Mouse (Mus musculus) kidney, postnatal 14 days (tissue): ENCODE measurements around the gene Ager.

ENCODE experiments used
- DNase-seq: peaks from one replicate; pipeline ENCODE4 v3.0.0; 2022; ENCODE audit warnings: mixed read lengths

The Ager gene

DNA sequence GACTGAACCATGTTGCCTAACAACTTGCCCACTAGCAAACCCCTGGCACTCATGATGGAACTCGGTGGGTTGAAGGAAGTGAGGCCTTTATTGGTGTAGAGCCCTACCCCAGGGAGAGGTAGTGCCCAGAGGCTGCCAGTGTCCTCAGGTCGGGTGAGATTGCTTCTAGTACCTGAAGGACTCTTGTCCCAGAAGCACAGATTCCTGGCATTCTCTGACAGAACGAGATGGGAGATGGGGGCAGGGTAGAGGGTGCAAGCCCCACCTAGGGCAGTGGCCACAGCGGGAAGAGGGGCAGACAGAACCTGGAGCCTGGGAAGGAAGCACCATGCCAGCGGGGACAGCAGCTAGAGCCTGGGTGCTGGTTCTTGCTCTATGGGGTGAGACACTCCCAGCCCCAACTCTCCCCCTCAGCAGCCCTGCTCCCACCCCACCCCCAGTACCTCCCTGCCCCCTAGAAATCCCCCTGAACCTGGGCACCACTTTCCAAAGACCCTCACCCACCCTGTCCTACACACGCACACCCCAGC is at the start of gene Ager:
TSS of gene Ager (plus strand) at position 297 of the 530 bp plus-strand sequence.
- DNase-seq: no peak

DNA sequence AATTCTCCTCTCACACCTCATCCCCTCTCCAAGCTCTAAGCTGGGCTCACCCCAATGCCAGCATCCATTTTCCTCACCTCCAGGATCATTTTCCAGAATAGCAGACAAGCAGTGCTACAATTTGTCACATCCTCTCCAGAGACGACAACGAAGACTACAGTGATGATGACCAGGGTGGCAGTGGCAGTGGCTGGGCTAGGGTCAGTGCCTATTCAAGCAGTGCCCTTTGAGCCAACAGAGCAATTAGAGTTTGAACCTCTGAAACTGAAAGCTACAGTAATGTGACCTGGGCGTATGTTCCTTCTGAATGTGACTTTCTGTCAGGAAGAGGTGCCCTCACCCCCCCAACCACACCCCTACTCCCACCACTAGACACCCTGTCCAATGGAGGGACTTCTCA is 48.5 kb upstream of the Ager start:
- no peak for DNase-seq

DNA sequence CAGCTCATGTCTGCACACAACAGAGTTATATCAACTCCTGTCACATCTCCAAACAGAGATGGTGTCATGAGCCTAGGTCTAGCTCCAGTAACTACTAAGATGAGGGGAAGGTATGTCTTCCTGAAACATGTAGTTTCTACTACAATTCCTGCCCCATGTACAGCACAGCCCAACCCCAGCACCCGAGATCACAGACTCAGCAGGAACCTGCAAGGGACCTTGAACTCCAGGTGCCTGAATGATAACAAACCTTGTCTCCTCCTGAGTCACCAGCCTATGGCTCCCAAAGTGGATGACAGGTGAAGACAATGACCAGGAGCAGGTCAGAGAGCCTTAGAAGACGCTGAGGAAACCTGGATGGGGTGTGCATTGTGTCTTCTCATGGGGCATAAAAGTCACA is 47.8 kb upstream of the Ager start:
- DNase-seq: no peak

DNA sequence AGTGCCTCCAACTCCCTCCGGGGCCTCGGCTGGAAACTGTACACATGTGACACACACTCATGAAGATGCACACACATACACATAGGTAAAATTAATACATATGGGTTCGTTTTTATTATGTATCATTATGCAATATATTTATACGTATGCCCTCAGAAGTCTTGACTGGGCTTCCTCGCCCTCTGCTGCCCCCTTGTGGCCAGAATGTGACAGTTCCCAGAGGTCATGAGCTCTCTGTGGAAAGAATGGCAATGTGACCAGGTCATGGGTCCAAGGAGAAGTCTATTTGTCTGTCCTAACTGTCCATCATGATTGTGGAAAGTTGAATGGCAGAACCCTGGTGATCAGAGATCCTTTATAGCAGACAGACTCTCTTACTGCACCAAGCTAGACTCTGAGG is 42.2 kb upstream of the Ager start:
- peak; percentile 84 for DNase-seq

DNA sequence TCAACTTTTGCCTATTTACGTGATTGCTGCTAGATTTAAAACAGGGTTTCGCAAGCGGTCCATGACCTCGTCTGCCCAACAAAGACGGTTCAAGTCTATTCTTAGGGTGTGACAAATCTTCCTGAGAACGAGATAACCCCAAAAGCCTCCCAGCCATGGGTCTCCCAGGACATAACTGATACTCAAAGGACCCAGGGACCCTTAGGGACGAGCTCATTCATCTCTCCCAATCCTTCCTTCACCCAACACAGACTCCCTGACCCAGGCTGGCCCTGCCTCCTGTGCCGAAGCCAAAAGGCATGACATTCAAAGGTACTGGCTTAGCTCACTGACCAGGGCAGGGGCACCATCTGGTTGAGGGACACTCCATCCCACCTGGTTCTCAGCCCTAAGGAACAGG is 41.3 kb upstream of the Ager start:
- no peak for DNase-seq

DNA sequence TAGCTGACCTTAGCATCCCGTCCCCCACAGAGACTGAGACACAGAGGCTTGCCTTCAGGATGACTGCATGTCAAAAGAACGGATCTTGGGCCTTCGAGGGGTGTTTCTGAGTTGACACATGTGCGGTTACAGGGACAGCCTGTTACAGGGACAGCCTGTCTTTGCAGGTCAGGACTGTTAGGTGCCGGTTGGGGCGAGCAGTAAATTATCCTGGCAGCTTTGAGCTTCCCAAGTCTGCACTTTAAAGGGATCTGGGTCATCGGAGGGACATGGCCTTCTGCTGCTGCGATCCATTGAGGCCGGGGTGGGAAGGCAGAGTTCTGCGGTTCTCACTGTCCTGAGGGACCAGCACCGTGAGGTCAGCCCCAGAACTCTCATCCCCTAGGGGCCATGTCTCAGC is 40.3 kb upstream of the Ager start:
- DNase-seq: no peak

DNA sequence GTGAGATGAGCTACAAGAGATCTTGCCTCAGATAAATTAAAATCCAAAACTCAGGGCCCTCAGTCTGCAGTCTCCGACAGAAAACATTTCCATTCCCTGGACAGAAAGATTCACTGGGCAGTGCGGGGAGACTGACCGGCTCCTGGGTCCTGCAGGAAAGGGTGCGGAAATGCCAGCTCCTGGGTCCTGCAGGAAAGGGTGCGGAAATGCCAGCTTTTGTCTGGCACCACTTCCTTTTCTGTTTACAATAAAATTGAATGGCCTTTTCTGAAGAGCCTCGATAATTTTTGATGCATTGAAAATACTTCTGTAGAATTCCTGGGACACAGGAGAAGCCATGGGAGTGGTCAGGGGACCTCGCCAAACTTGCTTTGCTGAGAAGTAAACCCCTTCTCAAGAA is 38.5 kb upstream of the Ager start:
- DNase-seq: no peak

DNA sequence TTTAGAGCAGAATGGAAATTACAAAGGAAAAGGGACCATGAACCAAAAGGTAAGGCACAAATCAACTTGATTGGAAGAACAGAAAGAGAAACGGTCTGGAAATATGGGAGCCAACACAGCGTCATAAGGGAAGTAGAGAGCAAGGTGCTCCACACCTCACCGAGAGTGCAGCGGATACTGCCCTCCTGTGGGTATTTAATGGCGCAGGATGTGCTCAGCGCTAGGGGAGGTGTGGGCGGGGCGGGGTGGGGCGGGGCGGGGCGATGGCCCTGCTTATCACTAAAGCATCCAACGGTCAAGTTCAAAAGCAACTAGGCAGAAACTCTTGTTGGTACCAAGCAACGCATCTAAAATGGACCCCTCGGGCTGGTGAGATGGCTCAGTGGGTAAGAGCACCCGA is 37.8 kb upstream of the Ager start:
- no peak for DNase-seq

DNA sequence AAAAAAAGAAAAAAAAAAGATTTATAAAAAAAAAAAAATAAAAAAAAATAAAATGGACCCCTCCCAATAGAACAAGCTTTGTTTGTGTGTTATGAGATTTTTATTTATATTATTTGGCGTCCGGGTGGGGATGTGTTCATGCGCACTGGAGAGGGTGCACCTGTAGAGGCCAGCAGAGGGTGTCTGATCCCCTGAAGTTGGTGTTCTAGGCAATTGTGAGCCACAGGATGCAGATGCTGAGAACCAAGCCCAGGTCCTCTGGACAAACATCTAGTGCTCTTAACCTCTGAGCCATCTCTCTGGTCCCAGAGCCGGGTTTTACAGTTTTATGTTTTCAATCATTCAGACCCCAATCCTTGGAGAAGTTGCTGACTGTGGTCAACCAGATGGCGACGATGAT is 37.2 kb upstream of the Ager start:
- no peak for DNase-seq

DNA sequence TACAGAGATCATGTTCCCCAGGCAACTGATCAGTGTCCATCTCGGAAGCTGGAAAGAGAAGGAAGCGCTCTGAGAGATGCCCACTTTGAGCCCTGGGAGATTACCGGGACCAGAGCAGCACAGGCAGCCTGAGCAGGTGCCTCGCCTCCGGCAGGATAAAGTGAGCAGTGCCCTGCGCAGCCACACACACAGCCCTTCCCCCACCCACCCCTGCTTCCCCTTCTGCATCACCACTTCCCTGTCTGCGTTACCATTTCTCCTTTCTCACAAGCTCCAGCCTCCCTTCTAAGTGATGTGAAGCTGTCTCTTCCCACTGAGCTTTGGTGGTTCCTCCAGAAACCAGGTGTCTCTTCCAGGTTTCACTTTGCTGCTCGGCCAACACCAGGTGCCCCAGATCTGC is 36.5 kb upstream of the Ager start:
- no peak for DNase-seq

DNA sequence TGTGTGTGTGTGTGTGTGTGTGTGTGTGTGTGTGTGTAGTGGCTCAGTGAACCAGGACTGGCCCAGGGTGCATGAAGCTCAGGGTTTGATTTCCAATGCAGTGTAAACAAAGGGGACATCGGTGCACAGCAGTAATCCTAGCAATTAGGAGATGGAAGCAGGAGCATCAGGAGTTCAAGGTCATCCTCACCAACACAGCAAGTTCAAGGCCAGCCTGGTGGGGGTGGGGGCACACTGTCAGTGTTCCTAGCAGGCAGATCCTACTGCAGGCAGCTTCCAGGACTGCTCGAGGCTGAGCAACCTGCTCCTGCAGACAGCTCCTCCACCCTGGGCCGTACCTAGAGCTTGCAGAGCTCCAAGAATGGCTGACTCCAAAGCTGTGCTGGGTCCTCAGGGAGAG is 35.1 kb upstream of the Ager start:
- no peak for DNase-seq

DNA sequence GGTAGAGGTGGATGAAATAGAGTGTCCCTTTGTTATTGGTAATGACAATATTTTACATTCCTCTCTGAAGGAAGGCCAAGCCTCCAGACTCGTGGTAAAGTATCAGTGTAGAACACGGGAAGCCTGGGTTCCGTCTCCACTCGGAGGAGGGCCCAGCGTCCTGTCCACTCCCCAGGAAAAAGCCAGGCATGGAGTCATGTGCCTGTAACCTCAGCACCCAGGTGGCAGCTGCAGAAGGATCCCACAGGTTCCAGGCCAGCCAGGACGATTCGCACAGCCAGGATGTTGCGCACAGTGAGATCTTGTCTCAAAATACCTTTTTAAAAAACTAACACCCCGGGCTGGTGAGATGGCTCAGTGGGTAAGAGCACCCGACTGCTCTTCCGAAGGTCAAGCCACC is 34.3 kb upstream of the Ager start:
- DNase-seq: no peak

DNA sequence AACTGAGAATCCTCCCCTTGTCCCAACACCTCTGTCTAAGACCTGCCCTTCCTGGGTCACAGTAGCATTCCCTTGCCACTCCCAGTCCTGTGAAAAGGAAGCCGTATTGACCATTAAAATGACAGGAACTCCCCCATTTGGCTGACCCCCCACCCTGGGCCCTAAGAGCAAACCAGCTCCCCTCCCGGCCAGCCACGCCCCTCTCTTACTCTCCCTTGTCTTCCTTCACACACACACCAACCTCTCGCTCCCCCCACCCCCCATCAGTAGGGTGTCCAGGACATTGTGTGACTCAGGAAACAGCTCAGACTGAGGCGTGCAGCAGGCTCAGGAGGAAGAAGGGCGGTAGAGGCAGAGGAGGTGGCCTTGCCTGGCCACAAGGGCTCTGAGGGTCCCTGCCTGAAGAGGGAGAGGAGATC is 33.6 kb upstream of the Ager start, which contains the start of gene Notch4:
TSS of gene Notch4 (plus strand) at position 266 of the 419 bp plus-strand sequence.
- DNase-seq: peak; percentile 80

DNA sequence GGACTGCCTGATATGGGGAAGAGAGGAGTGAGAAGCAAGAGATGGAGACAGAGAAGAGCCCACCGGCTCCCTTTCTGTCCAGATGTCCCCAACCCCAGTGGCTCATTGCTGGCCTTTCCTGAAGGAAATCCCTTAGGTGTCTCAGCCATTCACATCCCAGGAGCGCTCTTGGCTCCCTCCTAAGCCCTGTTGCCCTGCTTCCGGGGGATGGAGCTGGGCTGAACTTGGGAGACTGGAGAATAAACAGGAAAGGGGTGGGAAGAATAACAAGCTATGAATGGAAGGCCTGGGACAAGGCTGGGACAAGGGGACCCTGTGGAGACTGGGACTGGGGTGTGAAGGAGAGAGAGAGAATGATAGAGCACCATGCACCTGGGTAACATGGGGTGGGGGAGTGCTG is 32.9 kb upstream of the Ager start:
- DNase-seq: peak; percentile 75

DNA sequence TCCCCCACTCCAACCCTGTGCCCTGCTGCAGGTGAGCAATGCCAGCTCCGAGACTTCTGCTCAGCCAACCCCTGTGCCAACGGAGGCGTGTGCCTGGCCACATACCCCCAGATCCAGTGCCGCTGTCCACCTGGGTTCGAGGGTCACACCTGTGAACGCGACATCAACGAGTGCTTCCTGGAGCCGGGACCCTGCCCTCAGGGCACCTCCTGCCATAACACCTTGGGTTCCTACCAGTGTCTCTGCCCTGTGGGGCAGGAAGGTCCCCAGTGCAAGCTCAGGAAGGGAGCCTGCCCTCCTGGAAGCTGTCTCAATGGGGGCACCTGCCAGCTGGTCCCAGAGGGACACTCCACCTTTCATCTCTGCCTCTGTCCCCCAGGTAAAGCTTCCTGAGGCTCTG is 30.4 kb upstream of the Ager start:
- DNase-seq: no peak

DNA sequence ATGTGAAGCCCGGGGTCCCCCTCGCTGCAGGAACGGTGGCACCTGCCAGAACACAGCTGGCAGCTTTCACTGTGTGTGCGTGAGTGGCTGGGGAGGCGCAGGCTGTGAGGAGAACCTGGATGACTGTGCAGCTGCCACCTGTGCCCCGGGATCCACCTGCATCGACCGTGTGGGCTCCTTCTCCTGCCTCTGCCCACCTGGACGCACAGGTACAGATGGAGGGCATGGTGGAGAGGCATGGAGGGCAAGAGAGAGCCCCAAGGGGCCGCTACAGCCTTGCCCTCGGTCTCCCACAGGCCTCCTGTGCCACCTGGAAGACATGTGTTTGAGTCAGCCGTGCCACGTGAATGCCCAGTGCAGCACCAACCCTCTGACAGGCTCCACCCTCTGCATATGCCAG is 29.2 kb upstream of the Ager start:
- no peak for DNase-seq

DNA sequence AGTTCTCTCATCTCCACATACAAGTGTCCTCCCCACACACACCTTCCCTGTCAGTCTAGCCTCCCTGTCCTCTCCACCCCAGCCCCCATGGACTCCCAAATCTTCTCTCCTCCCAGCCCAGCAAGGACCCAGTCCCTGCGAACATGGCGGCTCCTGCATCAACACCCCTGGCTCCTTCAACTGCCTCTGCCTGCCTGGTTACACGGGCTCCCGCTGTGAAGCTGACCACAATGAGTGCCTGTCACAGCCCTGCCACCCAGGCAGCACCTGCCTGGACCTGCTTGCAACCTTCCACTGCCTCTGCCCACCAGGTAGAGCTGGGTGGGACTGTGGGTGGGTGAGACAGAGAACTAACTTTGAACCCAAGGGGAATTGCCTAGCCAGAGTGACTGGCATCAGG is 27.7 kb upstream of the Ager start:
- no peak for DNase-seq

DNA sequence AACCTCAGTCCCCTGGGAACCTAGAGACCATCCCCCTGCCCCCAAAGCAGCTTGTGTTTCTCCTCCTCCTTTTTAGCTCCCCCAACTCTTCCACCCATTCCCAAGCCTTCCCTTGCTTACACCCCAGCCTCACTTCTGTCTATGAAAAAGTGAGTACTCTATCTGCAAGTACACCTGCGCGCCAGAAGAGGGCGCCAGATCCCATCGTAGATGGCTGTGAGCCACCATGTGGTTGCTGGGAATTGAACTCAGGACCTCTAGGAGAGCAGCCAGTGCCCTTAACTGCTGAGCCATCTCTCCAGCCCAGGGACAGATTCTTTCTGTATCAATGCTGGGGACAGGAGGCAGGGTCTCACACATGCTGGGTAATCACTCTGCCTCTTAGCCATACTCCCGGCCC is 25.8 kb upstream of the Ager start:
- DNase-seq: no peak

DNA sequence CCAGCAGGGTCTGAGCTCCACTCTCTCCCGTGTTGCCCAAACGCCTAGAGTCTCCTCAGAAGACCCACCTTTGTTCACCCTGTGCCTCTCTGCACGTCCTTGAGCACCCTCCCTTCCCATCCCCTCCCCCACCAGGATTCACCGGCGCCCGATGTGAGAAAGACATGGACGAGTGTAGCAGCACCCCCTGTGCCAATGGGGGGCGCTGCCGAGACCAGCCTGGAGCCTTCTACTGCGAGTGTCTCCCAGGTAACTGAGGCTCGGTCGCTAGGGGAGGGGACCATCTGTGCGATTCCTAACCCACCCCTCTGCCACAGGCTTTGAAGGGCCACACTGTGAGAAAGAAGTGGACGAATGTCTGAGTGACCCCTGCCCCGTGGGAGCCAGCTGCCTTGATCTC is 25.3 kb upstream of the Ager start:
- no peak for DNase-seq

DNA sequence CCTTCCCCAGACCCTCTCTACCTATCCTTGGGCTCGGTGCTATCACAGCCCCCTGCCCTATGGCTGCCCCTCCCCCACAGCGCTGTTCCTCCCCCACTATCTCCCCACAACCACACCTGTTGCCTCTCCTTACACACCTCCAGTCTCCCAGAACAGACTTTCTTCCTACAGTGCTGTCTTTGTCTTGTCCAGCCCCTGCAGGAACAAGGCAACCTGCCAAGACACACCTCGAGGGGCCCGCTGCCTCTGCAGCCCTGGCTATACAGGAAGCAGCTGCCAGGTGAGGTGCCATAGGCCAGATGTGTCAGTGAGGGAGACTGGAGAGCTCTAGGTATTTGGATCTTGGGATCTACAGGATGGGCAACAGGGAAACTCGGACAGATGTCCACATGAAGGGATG is 21.1 kb upstream of the Ager start:
- DNase-seq: no peak

DNA sequence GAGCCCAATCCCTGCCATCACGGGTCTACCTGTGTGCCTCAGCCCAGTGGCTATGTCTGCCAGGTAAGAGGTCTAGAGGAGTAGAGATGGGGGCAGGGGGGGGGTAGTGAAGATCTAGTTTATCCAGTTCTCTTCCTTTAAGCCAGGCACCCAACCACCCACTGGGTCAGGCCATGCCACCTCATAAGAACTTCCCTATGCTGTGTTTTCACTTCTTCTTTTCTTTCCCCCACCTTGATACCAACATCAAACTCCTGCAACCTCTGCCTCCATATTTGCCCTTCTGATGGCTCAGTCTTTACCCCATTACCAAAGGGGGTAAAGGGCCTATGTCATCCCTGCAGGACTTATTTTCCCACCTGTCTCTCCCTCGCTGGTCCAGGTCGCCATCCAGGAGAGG is 19.6 kb upstream of the Ager start:
- DNase-seq: no peak

DNA sequence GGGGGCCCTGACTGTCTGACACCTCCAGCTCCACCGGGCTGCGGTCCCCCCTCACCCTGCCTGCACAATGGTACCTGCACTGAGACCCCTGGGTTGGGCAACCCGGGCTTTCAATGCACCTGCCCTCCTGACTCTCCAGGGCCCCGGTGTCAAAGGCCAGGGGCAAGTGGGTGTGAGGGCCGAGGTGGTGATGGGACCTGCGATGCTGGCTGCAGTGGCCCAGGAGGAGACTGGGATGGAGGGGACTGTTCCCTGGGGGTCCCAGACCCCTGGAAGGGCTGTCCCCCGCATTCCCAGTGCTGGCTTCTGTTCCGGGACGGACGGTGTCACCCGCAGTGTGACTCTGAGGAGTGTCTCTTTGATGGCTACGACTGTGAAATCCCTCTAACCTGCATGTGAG is 15.1 kb upstream of the Ager start:
- no peak for DNase-seq

DNA sequence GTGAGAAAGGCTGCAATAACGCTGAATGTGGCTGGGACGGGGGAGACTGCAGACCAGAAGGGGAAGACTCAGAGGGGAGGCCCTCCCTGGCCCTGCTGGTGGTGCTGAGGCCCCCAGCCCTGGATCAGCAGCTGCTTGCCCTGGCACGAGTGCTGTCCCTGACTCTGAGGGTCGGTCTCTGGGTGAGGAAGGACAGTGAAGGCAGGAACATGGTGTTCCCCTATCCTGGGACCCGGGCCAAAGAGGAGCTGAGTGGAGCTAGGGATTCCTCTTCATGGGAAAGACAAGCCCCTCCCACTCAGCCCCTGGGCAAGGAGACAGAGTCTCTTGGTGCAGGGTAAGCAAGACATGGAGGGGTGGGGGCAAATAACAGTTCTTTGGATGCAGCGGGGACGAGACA is 14.3 kb upstream of the Ager start:
- peak; percentile 41 for DNase-seq

DNA sequence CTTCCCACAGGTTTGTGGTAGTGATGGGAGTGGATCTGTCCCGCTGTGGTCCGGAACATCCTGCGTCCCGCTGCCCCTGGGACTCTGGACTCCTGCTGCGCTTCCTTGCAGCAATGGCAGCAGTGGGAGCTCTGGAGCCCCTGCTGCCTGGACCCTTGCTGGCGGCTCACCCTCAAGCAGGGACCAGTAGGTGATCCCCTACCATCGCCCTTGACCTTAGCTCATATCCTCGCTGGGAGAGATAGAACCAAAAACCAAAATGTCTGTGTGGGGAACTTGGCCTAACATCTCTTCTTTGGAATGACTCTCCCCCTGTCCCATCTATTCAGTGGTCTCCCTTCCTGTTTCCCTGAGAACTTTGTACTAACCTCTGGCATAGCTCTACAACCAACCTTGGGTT is 13.8 kb upstream of the Ager start:
- no peak for DNase-seq

DNA sequence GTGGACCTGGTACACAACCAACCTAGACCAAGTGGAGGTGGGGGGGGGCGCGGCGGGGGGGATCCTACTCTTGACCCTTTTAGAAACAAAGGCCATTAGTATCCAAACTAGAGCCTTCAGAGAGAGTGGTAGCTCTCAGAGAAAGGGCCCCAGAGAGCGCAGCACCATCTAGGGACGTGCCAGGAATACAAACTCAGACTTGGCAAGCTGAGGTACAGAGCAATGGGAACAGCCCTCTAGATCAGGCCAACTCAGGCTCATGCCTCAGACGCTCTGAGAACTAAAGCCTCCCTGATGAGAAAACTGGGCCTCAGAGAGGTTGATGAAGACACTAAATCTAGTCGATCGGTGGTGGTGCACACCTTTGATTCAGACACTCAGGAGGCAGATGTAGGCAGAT is 12.5 kb upstream of the Ager start:
- DNase-seq: no peak
